Mouse (Mus musculus): ENCODE measurements around the gene Rab11fip4.

The Rab11fip4 gene

DNA sequence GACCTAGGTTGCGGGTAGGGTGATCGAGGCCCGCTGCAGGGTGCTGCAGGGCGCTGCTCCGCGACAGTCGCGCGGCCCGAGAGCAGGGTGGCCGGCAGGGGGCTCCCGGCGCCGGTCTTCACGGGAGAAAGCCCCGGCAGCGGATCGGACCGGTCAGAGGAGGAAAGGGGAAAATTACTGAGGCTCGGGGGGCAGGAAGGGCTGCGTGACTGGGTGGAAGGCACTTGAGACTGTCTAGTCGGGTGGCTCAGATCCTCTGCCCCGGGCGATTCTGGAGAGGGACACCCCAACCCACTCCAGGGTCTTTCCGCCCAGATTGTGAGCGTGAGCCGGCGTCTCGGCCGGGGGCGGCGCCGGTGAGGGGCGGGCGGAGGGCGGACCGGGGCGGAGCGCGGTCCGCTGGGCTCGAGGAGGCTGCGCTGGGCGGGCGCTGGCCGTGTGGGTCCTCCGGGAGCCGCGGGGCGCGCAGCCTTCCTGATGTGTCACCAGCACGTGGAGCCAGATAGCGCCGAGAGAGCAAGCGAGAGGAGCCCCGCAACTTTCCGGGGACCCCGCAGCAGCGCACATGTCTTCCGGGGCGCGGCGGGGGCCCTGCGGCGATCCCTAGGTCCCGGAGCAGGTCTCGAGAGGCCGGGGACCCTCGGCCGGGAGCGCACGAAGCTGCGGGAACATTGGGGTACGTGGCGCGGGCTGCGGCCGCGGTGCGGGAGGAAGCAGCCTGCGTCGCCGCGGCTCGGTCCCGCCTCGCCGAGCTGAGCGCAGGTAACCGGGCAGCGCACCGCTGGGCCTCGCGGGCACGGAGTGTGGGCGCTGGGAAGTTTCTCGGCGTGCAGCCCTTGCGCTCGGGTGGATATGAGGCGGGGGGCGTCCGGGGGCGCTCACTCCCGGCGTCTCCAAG is 120.1 kb downstream of the Rab11fip4 start:
- in situ Hi-C loops (cut with MboI, MseI) = loop anchor here (5.0 kb wide), 1 partner anchor 81 kb away; no protein-coding TSS in a partner anchor

DNA sequence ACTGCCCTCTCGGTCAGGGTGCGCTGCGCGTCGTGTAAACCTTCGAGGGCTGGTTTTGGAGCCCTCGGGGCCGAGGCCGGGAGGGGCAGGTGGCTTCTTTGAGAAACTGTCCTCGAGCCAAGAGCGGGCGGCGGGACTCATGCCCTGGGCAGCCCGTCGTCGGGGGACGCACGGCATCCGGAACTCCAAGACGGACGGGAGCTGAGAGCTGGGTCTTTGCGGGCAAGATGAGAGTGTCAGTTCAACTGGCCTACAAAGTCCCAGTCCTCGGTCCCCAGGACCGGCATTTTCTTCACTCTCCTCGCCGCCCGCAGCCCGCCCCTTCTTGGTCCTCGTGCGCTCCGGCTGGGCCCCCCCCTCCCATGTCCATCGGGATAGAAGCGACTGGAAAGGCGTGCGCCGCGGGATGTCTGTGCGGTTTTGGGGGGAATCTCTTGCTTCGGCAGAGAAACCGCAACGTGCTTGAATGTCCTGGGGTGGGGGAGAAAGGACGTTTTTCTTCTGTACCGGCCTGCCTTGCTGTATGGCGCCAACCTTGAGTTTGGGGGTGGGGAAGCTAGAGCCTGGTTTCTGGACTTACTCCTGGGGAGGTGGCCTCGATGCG is 120.9 kb downstream of the Rab11fip4 start:
- in situ Hi-C loops (cut with MboI, MseI) = loop anchor here (5.0 kb wide), 1 partner anchor 80 kb away; no protein-coding TSS in a partner anchor

DNA sequence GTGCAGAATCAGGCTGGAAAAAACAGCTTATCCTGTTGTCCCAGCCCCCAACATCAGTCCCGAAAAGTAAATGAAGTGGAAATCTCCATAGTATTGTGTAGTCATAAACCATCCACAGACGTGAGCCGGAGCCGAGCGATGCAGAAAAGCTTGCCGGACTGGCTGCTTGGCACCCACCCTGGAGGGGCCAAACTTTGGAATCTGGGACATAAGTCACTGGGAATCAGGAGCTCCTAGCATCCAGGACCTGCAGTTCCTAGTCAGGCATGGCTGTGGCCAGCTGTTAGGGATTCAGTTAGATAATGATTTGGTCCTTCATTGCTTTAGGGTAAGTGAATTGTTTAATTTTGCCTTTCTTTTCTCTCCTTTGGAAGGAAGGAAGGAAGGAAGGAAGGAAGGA is 122.2 kb downstream of the Rab11fip4 start:
- in situ Hi-C loops (cut with MboI, MseI) = loop anchor here (5.0 kb wide), 1 partner anchor 79 kb away; no protein-coding TSS in a partner anchor

DNA sequence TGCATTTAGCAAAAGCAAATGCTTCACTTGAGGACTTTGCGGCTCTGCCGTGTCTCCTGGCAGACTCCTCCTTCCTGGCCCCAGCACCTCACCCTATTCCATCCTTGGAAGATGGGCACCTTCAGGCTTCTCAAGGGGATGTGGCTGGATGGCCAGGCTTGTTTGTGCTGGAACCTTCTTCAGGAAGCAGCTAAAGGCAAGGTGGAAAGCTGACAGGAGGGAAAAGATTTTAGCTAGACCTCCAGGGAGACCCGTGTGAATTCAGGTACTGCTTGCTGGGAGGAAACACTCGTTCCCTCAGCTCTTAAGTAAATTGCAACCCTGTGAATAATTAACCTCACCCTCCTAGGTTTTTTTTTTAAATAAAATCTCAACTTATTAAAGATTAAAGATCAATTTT is 122.7 kb downstream of the Rab11fip4 start:
- in situ Hi-C loops (cut with MboI, MseI) = loop anchor here (5.0 kb wide), 1 partner anchor 79 kb away; no protein-coding TSS in a partner anchor

DNA sequence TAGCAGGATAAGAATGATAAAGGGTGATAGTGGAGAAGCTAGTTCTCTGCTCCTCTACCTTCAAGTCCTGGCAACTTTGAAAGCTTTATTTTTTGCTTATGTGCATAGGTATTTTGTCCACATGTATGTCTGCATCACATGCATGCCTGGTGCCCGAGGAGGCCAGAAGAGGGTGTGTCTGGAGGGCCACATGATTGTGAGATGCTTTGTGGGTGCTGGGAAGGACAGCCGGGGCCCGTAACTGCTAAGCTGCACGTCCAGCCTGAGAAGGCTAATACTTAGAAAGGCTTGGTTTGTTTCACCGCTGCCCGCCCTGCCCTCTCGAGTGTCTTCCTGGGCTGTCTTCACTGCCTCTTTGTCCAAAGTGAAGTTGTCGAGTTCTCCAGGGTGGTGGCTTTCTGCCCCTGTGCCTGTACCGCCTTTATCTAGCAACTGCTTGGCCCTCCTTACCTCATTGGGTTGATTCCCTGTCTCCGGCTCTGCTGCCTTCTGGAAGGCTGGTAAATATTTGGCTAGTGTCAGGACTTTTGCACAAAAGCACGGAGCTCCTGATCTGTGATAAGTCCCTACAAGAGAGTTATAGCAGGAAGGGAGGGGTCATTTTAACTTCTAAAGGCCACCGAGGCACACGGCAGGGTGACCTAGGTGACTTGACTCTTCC is 123.2 kb downstream of the Rab11fip4 start:
- in situ Hi-C loops (cut with MboI, MseI) = loop anchor here (5.0 kb wide), 1 partner anchor 78 kb away; no protein-coding TSS in a partner anchor

DNA sequence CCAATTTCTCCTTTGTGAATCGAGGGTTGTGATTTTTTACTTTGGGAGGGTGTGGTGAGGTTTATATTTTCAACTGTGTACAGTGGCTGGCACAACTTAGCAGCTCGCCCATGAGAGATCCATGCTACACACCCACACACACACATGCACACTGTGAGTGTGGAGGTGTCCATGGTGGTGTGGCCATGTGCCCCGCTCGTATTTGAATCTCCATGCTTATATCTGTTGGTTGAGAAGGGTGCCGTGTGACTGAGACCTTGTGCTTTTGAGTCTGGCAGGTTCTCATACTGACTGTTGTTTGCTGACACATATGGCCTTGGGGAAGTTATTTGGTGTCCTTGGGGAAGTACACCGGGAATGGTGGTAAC is 123.7 kb downstream of the Rab11fip4 start:
- in situ Hi-C loops (cut with MboI, MseI) = loop anchor here (5.0 kb wide), 1 partner anchor 78 kb away; no protein-coding TSS in a partner anchor

DNA sequence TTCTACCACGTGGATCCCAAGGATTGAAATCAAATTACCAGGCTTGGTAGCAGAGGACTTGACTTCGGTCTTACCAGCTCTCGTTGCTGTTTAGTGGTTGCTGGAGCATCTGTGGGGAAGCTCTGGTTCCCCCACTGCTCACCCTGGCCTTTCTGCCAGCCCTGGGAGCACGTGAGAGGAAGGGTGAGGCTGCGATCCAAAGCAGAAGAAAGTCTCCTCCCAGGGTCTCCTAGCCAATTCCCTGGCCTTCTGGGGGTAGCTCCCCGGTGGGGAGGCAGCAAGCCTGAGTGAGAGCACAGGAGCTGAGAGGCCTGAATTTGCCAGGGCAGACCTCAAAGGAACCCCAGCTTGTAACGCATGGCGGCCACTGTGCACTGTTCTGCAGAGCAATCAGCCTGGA is 124.3 kb downstream of the Rab11fip4 start:
- in situ Hi-C loops (cut with MboI, MseI) = no loop called here

DNA sequence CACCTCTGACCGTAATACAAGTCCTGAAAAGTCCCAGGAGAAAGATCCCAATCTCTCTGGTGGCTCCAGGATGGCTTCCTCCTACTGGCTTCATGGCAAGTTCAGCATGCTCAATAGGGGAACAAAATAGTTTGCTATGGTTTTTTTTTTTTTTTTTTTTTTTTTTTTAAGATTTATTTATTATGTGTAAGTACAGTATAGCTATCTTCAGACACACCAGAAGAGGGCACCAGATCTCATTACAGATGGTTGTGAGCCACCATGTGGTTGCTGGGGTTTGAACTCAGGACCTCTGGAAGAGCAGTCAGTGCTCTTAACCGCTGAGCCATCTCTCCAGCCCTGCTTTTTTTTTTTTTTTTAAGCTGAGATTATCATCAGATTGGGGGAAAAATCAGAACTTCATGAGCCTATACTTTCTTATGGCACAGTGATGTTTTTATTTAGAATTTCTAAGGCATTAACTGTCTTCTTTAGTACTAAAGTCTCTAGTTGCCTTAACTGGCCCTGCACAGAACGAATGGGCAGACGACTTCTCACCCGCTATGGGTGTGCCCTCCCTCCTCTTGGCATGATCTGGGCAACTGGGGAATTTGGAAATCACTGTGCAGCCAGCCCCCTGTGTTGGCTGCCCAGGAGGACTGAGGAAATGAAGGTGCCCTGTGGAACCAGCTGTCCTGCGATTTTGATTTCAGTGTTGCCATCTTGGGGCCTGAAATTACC is 124.9 kb downstream of the Rab11fip4 start:
- in situ Hi-C loops (cut with MboI, MseI) = no loop called here

DNA sequence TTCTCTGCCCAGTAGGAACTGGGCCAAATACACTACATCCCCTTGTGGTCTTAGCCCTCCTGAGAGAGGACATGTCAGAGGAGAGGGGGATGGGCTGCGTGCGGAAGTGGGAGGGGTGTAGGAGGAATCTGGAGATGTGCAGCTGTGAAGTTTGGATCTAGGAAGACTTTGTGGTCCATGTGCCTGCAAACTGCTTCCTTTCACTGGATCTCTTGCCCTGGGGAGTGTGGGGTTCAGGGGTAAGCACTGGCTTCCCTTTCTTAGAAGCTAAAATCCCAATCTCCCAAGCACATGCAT is 125.4 kb downstream of the Rab11fip4 start:
- in situ Hi-C loops (cut with MboI, MseI) = no loop called here

DNA sequence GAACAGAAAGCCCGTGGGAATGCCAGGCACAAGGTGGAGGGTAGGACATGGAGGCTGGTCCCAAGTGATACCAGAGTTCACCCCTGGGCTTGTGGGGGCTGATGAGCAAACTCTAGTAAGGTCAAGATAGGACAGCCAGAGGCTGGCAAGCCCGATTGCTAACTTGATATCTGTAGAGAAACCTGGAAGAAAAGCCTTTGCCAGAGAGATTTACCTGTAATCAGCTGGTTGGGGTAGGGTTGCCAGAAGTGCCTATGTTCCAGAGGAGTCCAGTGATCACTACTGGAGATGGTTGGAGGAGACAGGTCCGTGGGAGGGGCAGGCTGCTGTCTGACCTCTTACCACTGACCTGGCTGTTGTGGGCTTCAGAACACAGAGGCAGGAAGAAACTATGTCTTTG is 126.3 kb downstream of the Rab11fip4 start:
- in situ Hi-C loops (cut with MboI, MseI) = no loop called here

DNA sequence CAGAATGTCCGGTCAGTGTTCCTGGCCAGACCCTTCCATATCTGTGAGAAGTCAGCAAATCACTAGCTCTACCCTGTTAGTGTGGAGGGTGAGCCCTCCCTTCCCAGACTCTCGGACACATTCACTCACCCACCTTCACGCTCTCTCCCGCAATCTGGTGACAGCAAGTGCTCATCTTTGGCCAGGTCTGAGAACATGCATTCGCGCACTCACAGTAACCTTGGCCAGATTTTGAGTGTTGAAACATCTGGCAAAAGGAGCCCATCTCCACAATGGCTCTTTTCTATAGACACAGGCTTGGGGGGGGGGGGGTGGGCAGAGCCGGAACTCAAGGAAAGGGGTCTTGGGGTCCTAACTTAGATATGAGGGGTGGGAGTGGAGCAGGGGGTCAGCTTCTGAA is 126.8 kb downstream of the Rab11fip4 start:
- in situ Hi-C loops (cut with MboI, MseI) = no loop called here

DNA sequence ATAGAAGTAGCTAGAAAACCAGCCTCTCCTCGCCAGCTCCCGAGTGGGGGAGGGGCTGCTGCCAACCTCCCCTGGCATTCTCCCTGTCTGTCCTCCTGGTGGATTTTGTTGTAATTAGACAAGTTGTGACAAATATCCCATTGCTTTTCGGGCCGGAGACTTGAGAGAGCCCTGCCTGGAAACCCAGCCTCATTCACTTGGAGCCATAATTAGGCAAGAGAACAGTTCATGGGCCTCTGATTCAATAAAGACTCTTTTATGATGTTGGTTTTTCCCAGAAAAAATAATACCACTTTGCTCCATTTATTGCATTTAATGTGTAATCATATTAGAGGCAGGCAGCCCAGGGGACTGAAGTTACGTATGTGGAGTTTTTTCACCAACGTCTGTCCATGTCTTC is 127.2 kb downstream of the Rab11fip4 start:
- in situ Hi-C loops (cut with MboI, MseI) = no loop called here

DNA sequence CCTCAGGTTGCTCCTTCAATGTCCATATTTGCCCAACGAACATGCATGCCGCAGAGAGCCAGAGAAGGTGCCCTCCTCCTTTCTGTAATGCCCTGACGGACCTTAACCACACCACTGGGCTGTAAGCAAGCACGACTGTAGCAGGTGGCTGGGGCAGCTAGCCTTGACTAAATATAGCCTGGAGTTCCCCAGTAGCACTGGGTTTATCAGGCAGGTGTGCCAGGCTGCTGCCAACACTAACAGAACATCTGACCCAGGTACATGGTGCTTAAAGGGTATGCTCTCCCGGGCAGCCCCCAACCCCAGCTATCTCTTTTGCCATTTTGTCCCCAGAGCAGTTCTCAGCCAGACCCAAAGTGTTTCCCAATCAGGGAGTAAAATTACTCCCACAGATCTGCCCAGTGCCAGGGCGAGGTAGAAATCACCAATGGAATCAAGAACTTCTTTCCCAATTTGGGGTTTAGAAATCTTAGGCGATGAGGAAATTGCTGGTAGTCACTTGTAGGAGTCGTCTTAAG is 127.9 kb downstream of the Rab11fip4 start:
- in situ Hi-C loops (cut with MboI, MseI) = no loop called here

DNA sequence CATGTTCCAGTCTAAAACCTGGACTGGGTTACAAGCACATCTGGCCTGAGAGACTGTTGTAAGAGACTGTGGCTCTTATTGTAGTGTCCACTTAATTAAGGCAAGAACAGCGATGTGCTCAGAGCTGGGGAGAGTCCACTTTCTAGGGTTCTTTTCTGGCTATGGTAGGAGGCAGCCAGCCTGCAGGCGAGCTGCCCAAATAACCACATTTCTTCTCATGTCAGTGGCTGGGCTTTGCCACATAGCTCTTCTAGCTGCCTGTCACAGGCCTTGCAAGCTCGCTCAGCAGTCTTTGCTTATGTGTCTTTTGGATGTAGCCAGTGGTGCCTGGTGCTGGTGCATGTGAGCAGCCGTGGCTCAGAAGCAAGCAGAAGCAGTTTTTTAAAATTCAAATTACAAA is 129.7 kb downstream of the Rab11fip4 start:
- in situ Hi-C loops (cut with MboI, MseI) = no loop called here

DNA sequence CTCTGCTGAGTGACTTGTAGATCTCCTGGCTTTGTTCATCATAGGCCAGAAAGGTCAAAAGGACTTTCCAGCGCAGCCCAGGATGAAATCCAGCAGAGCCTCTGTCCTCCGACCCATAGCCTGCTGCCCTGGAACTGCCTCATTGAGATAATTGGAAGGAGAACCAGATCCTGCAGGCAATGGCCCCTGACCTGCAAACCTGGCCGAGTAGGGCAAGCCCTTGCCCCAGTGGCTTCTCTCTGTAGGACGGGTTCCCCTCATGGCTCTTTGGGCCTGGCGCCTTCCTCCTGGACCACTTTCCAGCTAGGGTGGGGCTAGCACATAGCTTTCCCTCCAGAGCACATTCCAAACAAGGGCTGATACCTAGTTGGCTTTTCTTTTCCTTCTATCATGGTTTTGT is 131.8 kb downstream of the Rab11fip4 start:
- in situ Hi-C loops (cut with MboI, MseI) = no loop called here

DNA sequence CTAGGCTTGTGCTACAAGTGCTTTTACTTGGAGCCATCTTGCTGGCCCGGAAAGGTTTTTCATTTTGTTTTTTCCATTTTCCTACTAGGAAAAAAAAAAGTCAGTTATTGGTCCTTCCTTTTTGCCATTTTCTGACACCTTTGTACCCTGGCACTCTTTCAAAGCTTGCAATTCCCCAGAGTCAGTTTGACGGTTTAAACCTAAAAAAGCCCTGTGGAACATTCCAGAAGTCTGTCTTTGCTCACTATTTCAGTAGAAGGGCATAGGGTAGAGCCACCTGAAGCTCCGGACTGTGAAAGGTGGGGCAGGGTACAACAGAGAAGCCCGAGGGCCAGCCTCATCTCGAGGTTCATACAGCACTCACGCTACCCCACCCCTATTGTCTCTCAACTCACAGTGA is 134.0 kb downstream of the Rab11fip4 start:
- in situ Hi-C loops (cut with MboI, MseI) = no loop called here

DNA sequence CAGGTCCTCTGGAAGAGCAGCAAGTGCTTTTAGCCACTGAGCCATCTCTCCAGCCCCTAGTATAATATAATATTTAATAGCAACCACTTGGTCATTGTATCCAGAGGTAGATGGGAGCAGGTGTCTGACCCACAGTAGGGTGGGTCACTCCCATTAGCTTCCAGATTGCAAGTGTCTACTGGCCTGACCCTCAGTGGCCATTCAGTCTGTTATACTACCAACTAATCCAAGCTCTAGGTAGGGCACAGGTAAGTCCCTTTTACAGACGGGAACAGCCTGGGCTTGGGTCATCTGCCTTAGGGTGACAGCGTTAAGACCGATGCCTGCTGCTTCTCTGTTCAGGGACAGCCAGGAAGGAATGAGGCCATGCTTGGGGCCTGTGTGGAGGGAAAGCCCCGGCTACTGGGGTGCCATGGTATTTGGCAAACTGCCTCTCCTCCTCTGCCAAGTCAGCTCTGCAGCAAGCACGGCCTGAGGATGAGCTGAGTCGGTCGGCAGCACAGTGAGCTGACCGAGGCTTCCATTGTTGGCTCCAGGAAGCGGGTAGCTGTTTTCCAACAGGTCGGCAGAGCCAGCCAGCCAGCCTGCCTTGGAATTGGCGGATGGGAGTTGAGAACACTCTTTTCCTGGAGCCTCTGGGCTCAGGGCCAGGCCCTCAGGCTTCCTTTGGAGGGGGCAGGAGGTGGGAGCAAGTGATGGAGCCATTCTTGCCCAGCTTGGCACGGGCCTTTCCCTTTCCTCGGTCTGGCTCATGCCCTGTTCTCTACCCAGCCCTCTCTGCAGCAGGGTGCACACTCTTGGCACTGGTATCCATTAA is 138.4 kb downstream of the Rab11fip4 start:
- in situ Hi-C loops (cut with MboI, MseI) = no loop called here

DNA sequence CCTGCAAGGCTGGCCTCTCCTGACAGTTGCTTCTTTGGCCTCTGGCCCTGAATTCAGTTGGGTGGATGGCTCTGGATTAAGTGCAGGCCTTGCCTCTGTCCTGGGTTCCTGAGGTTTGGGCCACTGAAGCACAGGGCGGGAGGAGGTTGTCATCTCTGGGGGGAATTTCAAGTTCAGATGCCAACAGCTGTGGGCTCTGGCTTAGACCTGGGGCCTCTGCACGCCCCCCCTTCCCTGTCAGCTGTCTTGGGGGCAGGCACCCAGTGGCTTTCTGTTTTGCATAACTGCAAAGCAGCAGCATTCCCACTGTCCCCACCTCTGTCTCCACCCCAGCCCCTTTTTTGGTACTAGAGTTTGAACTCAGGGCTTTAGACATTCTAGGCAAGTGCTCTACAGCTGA is 139.4 kb downstream of the Rab11fip4 start:
- in situ Hi-C loops (cut with MboI, MseI) = no loop called here

DNA sequence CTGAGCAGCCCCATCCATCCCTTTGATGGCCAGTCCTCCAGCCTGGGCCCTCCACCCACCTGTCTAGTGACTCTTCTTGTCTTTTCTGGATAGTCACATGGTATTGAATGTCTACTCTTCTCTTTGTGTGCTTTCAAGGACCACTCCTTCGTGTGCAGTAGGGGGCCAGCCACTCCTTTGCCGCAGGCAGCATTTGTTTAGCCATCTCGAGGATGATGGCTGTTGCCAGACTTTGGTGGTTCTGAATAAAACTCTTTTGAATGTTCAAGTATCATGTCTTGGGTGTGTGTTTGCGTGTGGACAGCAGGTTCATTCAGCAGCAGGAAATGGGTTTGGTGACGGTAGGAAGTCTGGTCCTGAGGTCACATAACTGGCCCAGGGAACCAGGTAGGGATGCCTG is 140.5 kb downstream of the Rab11fip4 start:
- in situ Hi-C loops (cut with MboI, MseI) = no loop called here

DNA sequence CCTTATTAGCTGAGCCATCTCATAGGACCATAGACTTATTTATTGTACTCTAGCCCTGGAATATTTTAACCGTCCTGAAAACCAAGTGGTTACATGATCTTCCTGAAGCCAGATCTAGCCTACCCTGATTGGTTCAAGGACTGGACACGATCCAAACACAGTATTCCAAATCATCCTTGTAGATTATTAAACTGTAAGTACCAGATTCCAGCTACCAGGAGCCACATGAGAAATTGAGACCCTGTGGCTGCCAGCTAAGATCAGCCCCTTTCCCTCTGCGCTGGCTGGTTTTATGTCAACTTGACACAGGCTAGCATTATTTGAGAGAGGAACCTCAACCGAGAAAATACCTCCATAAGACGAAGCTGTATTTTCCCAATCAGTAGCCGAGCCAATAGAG is 142.0 kb downstream of the Rab11fip4 start:
- in situ Hi-C loops (cut with MboI, MseI) = no loop called here
